Mouse (Mus musculus) ZHBTc4 (cell line): ENCODE results near the gene Armc7.
"Not testable (repeated sequence)": the region's sequence is repeated elsewhere in the genome, so short reads cannot be mapped to it uniquely, and the experiment has no call there.

Source experiments
- DNase-seq: peaks from one replicate; pipeline ENCODE4 v3.0.0-alpha.2; 2011; ENCODE audit warnings: low read depth, low spot score

Armc7 gene

DNA sequence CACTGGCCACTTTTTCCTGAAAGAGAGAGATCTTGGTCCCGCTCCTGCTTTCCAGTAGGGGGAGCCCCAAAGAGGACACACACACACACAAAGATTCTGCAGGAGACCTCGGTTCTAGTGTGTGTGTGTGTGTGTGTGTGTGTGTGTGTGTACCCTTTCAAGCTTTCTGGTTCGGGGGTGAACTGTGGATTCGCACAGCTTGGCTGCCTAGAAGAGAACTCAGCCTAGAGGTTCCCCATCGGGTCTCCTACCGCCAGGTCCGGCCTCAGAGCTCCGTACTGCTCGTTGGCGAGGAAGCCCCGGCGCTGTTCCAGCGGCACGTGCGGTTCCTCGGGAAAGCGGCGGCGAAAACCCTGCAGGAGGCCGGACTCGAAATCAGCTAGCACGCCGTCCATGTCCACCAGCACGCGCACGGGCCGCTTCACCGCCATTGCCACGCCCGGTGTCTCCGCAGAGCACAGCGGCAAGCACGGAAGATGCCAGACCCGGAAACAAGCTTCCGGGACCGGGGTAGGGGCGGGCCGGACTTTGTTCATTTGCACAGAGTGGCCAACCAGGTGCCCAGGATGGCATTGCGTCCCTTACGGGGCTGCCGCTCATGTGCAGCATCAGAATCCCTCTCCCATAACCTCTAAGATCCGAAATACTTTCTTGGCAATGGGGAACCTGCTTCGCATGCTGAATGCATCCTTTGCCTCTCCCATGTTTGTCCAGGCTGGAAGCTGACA, 16.1 kb downstream of the Armc7 start, which contains the start of gene Nt5c:
Gene Nt5c (minus strand): TSS at position 507 of the 728 bp plus-strand sequence.
- DNase-seq: peak; percentile 77

DNA sequence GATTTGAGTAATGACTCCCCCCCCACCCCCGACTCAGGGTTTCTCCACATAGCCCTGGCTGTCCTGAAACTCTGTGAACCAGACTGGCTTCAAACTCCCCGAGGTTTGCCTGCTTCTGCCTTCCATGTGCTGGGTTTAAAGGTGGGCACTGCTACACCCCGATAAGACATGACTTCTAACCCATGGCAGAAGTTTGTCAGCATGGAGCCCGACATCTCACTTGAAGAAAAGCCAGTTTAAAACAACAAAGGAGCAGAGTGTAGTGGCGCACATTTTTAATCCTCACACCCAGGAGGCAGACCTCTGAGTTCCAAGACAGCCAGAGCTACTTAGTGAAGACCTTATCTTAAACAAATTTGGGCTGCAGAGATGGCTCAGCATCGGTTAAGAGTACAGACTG, 16.9 kb downstream of the Armc7 start:
- no peak for DNase-seq

DNA sequence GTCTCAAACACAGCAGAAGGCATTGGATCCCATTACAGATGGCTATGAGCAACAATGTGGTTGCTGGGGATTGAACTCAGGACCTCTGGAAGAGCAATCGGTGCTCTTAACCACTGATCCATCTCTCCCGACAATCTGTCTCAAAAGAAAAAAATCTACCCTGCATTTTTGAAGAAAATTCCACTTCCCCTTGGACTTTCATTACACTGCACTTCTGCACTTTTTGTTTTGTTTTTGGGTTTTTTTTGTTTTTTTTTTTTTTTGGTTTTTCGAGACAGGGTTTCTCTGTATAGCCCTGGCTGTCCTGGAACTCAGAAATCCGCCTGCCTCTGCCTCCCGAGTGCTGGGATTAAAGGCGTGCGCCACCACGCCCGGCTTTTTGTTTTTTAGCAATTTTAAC, 21.1 kb downstream of the Armc7 start:
- DNase-seq: not testable (repeated sequence)

DNA sequence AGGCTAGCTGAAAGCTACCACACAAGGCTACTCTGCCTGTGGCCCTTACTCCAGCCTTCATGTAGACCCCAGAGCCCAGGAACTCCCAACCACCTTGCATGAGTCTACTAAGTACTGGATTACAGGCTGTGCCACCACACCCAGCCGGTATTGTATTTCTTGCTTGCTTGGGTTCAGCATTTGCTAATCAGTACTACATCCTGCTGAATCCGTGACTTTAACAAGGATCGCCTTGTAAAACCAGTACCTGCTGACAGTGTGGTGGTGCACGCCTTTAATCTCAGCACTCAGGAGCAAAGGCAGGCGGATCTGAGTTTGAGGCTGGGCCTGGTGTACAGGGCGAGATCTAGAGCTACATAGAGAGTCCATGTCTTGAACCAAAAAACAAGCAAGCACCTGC, 27.2 kb downstream of the Armc7 start:
- peak; percentile 68 for DNase-seq

DNA sequence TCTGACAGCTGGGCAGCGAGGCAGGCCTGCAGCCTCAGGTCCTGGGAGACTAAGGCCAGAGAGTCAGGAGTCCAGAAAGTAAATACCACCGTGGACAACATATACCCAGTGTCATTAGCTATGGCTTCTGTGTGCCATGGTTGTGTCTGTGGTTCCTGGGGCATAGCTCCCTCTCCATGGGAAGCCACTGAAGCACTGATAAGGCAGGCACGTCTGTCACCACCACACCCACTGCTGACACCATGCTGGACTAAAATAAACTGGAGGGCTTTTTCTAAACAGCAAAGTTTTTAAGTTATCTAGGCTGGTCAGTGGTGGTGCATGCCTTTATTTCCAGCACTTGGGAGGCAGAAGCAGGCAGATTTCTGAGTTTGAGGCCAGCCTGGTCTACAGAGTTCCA, 31.1 kb downstream of the Armc7 start:
- DNase-seq: no peak

DNA sequence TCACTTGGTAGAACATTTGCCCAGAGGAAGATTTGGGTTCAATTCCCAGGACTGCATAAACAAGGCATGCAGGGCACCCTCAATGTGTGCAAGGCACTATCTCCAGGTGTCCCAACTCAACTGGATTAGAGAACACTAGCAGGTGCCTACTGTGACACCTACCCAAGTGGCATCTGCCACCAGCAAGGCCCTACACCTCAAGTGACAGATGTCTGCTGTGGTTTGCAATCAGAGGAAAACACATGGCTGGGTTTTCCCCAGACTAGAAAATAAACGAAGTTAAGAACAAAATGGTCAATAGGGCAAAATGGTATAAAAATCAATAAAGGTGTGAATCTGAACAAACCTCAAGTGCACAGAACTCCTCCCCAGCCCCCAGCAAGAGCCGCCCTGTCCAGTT, 32.6 kb downstream of the Armc7 start:
- DNase-seq: no peak

DNA sequence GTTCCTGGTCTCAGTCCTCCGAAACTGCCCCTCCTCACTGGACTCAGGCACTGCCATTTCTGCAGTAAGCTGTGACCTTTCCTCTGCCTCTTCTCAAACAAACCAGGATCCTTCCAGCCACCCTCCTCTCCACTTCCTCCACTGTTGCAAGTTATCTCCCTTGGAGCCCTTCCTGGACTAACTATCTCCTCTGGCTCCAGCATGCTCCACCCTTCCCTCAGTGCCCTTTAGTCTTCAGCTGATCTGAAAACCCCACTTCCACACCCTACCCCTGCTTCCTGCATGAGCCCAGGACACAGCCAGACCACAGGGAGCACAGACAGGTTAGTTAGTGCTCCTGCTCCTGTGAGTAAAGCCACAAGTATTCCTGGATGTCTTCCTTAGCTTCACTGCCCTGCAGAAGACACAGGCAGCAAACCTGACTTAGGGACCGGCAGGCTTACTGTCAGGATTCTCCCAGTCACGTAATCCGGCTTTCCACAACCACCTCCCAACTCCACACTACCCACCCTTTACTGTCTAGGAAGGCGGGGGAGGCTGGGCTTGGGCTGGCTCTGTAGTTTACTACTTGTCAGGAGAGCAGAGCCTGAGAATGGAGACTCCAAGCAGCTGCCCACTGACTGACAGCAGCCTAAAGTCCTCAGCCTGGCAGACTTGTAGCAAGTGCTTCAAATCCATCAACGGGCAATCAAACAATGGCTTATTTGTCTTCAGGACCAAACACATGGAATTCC, 34.5 kb downstream of the Armc7 start:
- no peak for DNase-seq

DNA sequence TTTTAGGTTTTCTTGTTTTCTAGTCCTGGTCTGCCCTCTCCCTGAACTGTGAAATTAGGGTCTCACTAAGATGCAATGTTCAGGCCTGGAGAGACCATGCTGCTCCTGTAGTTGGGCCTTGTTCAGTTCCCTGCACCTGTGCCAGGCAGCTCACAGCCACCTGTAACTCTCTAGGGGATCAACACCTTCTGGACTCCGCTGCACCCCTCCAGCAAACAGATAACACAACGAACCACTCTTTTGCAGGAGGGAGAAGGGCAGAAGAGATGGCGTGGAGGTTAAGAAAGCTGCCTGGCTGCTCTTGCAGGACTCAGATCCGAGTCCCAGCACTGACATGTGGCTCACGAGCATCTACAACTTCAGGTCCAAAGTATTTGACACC, 35.0 kb downstream of the Armc7 start:
- no peak for DNase-seq

DNA sequence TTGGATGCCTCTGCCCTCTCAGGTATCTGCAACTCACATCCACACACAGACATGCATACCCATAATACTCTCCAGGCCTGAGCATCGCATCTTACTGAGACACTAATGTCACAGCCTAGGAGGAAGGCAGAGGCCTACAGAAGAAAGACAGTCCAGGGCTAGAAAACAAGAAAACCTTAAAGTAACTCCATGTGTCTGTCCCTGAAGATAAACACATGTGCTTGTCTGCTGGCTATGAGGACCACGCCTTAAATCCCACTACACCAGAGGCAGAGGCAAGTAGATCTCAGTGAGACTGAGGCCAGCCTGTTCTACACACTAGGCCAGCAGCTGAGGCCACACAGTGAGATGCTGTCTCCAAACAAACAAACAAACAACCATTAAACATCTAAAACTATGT, 35.7 kb downstream of the Armc7 start:
- no peak for DNase-seq

DNA sequence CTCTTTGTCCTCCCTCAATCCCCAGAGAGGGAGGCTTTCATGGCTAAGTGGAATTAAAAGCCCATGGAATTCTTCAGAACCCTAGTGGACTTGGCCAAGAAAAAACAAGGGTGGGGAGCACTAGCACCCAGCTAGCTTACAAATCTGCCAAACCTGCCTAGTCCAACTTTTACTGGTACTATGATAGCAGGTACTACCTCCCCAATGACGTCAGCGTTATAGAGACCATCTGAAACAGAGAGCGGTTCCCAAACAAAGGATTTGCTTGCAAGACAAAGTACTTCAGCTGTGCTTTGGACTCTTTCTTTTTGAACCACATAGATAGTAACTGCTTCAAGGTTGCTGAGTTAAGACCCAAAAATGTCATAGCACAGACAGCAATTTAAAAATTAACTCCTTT, 36.5 kb downstream of the Armc7 start:
- DNase-seq: no peak

DNA sequence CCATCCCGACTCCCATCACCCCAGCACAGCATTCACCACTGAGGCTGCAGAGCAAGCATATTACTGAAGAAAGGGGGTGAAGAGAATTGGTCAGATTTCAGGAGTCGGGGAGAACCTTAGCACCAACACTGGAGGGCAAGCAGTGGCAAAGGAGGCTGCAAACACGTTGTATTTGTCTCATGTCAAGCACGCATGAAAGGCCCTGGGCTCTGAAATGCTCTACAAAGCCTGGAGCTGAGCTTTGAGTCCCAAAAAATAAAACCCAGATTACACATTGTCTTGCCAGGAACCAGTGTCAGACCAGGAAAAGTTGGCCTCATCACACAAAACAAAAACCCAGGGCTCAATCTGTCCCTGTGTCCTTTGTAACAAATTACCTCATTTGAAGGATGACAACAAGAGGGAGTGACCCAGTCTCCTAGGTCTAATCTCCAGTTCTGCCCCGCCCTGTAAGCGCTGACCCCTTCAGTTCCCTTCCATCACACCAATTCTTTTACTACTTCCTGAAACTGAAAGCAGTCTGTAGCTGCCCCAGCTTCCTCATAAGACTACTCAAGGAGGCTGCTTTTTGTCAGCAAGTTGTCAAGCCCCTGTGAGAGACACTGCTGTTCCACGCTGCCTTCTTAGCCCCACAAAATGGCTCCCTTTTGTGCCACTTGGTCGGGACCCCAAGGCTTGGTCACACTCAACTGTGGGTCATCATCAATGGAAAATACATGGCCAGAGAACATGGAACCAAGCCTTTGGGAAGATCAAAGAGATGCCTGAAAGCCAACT, 37.1 kb downstream of the Armc7 start:
- no peak for DNase-seq

DNA sequence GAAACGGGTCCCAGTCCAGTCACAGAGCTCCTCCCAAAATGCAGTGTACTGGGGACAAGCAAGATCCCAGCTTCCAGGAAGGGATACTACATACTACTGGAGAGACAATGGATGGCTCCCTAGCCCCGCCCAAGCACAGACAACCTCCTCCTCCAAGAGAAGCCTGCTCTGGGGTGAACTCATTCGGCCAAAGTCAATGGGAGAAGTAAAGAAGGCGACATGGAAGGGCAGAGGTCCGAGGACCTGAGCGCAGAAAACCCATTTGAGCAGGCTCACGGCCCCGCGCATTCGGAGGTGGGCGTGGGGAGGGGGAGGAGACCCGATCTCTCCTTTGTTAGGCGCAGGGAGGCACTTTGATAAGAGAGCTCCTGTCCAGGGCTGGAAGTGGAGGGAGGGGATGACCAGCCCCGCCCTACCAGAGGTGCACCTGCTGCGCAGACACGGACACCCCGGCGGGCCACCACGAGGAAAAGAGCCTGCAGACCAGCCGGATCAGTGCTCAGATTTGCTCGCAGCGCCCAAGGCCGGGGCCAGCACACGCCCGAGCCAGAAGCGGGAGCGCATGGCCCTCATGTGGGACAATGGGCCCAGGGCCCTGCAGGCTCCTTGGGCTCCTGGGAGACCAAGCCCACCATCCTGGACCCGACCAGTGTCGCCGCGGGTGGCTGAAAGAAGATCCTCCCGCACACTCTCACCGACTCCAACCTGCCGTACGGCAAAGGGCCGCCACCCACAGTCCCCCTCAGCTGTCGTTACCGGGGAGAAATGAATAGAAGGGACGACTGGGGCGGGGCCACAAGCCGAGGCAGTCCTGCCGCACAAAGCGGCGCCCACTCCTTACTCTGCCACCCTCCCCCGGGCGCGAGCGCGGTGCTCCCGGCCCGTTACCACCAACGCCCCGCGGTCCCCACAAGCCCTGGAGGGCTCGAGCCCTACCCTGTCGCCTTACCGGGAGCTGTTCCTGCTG, 38.1 kb downstream of the Armc7 start:
- DNase-seq: peak; percentile 80

DNA sequence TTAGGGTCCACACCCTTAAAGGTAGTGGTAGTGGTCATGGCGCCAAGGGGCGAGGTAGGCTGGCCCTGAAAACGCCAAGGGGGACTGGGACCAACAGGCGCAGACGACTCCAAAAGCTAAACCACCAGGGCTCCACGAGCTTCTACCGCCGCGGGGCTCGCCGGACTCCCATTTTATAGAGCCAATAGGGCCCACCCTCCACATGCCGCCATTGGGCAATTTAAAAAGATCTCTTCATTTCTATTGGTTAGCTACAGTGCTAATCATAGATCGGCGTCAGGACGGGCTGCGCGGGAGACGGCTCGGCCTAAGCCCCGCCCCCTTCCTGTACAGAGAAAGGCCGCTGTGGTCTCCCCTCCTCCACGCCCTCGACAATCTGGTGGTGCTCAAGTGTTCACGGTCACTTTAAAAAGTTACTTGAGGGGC, 38.8 kb downstream of the Armc7 start, which contains the start of gene Jpt1:
Gene Jpt1 (minus strand): TSS at position 150 of the 426 bp plus-strand sequence.
- peak; percentile 97 for DNase-seq

DNA sequence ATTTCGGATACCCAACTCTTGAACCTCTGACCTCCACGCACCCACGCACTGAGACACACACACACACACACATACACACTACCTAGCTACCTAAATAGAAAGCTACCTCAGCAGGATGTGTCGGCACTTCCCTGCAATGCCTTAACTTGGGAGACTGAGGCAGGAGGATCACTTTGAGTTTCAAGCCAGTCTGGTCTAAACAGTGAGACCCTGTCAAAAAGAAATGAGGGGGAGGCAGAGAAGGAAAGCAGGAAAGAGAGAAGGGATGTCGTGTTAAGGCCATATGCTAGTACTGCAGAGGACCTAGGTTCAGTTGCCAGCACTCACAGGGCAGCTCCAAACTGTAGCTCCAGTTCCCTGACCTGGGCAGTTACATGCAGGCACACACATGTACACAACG, 39.6 kb downstream of the Armc7 start:
- no peak for DNase-seq

DNA sequence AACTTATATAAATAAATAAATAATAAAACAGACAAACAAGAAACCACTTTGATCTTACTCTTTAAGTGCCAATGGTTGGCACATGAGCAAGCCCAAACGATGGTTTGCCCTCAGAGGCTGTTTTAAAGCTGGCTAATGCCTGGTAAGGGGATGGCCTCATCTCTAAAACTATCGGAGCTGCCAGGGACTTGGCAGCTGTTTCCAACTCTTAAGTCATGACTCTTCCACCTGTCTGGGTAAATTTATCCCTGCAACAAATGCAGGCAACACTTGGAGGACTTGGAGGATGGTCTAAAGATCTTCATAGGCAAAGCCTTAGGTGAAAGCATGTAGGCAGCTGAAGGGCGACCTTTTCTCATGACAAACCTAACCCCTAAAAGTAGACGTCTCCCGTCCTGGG, 41.5 kb downstream of the Armc7 start:
- no peak for DNase-seq

DNA sequence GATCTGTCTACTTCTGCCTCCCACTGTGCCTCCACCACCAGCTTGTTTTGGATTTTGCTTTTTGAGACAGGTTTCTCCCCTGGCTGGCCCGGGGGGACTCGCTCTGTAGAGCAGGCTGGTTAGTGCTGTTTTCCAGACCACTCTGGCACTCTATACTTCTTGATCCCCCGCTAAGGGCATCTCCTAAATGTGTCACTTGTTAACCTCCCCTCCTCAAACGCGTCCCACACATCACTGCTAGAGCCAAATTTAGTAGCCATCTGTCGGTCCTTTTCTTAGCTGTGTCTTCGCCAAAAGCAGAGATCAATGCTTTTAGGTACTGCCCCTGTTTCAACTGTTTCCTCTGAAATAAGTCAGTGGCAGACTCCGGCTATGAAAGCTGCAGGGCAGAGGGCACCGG, 43.2 kb downstream of the Armc7 start:
- DNase-seq: no peak

DNA sequence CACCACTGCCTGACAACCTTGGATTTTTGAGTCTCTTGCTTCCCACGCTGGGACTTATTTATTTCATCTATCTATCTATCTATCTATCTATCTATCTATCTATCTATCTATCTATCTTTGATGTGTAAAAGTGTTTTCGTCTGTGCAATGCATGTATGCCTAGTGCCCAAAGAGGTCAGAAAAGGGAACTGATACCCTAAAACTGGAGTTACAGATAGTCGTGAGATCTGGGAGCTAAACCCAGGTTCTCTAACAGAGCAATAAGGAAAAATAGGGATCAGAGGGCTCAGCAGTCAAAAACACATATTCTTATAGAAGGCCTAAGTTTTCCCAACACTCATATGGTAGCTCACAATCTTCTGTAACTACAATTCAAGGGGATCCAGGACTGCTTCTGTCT, 44.1 kb downstream of the Armc7 start:
- no peak for DNase-seq

DNA sequence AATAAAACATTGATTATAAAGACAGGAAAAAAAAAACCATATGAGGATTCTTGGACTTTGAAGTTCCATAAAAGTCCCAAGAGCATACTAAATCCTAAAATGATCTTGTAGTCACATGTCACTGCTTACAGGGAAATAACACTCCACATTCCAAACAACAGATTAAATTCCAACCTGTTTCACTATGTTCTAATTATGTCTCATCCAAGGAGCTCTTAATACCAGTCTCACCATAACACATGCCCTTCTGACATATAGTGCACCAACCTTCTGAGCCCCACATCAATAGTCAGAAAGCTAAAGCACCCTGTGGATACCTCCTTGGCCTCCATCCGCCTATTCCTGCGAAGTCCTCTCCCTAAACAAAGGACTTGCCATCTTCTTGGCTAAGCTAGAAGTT, 44.8 kb downstream of the Armc7 start:
- no peak for DNase-seq

DNA sequence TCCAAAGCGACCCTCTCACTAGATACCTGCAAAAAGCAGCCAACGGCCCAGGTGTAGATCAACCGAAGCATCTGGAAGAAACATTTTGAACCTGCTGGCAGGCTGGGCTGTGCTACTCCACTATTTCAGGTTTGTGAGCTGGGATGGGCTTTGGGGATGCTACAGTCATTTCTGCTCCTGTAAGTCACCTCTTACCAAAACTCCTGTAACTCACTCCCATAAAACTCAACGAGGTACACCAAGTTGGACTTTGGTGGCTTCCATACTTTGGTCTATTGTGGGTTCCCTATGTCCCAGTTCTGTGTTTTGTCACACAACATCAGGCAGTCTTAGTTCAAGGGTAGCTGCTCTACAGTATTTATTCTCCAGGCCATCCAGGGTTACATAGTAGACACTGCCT, 45.6 kb downstream of the Armc7 start:
- DNase-seq: no peak

DNA sequence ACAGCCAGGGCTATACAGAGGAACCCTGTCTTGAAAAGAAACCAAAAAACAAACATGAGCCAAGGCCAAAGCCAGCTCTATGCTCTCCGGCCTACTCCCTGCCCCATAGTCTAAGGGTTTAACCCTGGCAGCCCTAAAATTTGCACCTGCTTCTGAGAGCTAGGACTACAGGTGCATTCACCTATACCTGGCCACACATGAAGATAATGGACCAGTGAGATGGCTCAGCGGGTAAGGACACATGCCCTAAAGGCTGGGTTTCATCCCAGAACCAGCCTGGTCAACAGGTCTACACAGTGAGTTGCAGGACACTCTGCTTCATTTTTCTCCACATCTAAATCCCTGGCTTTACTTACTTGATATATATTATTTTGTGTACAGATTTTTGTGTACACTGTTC, 46.8 kb downstream of the Armc7 start:
- DNase-seq: no peak

DNA sequence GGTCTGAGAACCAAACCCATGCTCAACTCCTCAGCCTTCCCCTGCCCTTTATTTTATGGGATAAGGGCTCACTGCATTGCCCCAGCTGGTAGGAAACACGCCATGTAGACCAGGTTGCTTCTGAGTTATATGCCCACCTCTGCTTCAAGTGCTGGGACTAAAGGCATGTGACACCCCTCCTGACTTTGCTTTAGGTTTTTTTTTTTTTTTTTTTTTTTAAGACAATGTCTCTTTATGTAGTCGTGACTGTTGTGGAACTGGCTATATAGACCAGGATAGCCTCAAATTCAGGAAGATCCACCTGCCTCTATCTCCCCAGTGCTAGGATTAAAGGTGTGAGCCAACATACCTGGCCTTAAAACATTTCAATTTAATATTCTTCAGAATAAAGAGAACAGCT, 47.2 kb downstream of the Armc7 start:
- no peak for DNase-seq
